Mouse (Mus musculus) heart, adult 2 months (tissue): ENCODE results near the gene Kirrel. TPM values are rescaled to one million over a fixed set of nuclear protein-coding genes. Genes with fewer than 3 reads are reported as not detected.
"Not testable (repeated sequence)": the region's sequence is repeated elsewhere in the genome, so short reads cannot be mapped to it uniquely, and the experiment has no call there.

Experiments used
- DNase-seq, 2 experiments: peaks; one replicate each; pipeline ENCODE4 v3.0.0; 2021
- H3K27ac ChIP-seq: fragments of 200-600 bp; 2 replicates; pipeline ENCODE4 v1.8.1; 2022
- H3K27me3 ChIP-seq: fragments of 200-500 bp; 2 replicates; pipeline ENCODE4 v1.6.1; 2012; ENCODE audit warnings: mild to moderate bottlenecking, low read length, inconsistent platforms, mixed read lengths; ENCODE audit not compliant: control insufficient read depth, insufficient read depth
- H3K36me3 ChIP-seq: fragments of 200-500 bp; 2 replicates; pipeline ENCODE4 v1.6.1; 2012; ENCODE audit warnings: low read length, inconsistent platforms; ENCODE audit not compliant: control insufficient read depth, insufficient read depth
- H3K4me1 ChIP-seq: fragments of 200-500 bp; 2 replicates; pipeline ENCODE4 v1.6.1; 2011; ENCODE audit warnings: low read length; ENCODE audit not compliant: control insufficient read depth, insufficient read depth
- H3K4me3 ChIP-seq: fragments of 200-600 bp; 2 replicates; pipeline ENCODE4 v1.8.1; 2022
- H3K79me2 ChIP-seq: fragments of 200-500 bp; replicated peaks from 2 replicates; pipeline ENCODE4 v1.6.1; 2012; ENCODE audit warnings: mild to moderate bottlenecking, inconsistent platforms, low read length, moderate library complexity, mixed read lengths; ENCODE audit not compliant: control insufficient read depth, insufficient read depth
- H3K9ac ChIP-seq: fragments of 200-500 bp; 2 replicates; pipeline ENCODE4 v1.6.1; 2012; ENCODE audit warnings: low read depth, mild to moderate bottlenecking, control low read depth, inconsistent platforms, low read length, mixed read lengths
- CTCF ChIP-seq: fragments of 200-600 bp; IDR thresholded peaks from 2 replicates; pipeline ENCODE4 v1.8.1; 2022; ENCODE audit warnings: antibody characterized with exemption, mild to moderate bottlenecking, moderate library complexity
- EP300 ChIP-seq: fragments of 200-500 bp; IDR thresholded peaks from 2 replicates; pipeline ENCODE4 v1.6.1; 2011; ENCODE audit warnings: low read depth, low read length, control low read depth; ENCODE audit not compliant: insufficient read depth
- POLR2A ChIP-seq: fragments of 200-500 bp; IDR thresholded peaks from 2 replicates; pipeline ENCODE4 v1.6.1; 2011; ENCODE audit warnings: mild to moderate bottlenecking, low read depth, low read length, control low read depth; ENCODE audit not compliant: insufficient read depth
- WGBS: fragments of 180-500 bp; shearing (Covaris S2); methylation state at CpG from one replicate; pipeline ENCODE4 v1.1.7; 2018; 5-methylcytosine and 5-hydroxymethylcytosine counted together
- intact Hi-C: fragments of 180-260 bp; cut with DNase I; formaldehyde crosslinking; loops from one replicate; pipeline ENCODE4 v1.15.1; 2025
- polyA plus RNA-seq: library from polyadenylated mRNA; depleted of rRNA; stranded (reverse); fragments of >200 nt; gene quantifications from 2 replicates; pipeline ENCODE4 v1.2.3, GENCODE M21; 2012
- total RNA-seq, 2 experiments: library from RNA; stranded (reverse); gene quantifications; 2 replicates each; pipeline ENCODE4 v1.2.3; 2021

The Kirrel gene
- total and polyA plus RNA-seq, 3 experiments = 6.0 to 7.5 (median 6.2) TPM

GRCm38 (mm10) chr3:87118214-87118613 is 56.3 kb downstream of the Kirrel start:
- intact Hi-C loops = no loop called here
- WGBS = 71% methylated on average over 9 of the region's 9 CpGs
- TF ChIP-seq POLR2A (no peak), EP300 (no peak), CTCF (no peak)
- no peak overlapping the region for H3K9ac ChIP-seq
- H3K36me3 ChIP-seq = no peaks in the 10 kb centered on the region
- H3K27ac ChIP-seq = no peak overlapping the region
- peaks cover 3% of the 10 kb centered on the region for H3K4me1 ChIP-seq
- no peak overlapping the region for H3K4me3 ChIP-seq
- H3K27me3 ChIP-seq = no peaks in the 10 kb centered on the region
- no peaks in the 10 kb centered on the region; the same call in 1 of the 2 replicates for H3K79me2 ChIP-seq
- DNase-seq = no peak

GRCm38 (mm10) chr3:87117632-87118031 is 56.9 kb downstream of the Kirrel start:
- DNase-seq = peak in 1 of 2 experiments; percentile 28
- Histone ChIP-seq H3K9ac (no peak overlapping the region), H3K79me2 (no peaks in the 10 kb centered on the region; the same call in 1 of the 2 replicates), H3K27ac (no peak overlapping the region), H3K36me3 (no peaks in the 10 kb centered on the region), H3K4me3 (no peak overlapping the region), H3K27me3 (no peaks in the 10 kb centered on the region), H3K4me1 (peaks cover 6% of the 10 kb centered on the region)
- TF ChIP-seq POLR2A (no peak), EP300 (no peak), CTCF (no peak)
- intact Hi-C loops = no loop called here
- WGBS = 40% methylated on average over 12 of the region's 12 CpGs

- TF ChIP-seq CTCF (no peak), EP300 (no peak), POLR2A (no peak)
- 67% methylated on average over 6 of the region's 6 CpGs for WGBS
- H3K27me3 ChIP-seq = no peaks in the 10 kb centered on the region
- no peak overlapping the region for H3K4me3 ChIP-seq
- H3K4me1 ChIP-seq = peaks cover 6% of the 10 kb centered on the region
- H3K27ac ChIP-seq = peak overlapping the region; percentile 59
- no peaks in the 10 kb centered on the region; the same call in 1 of the 2 replicates for H3K79me2 ChIP-seq
- H3K36me3 ChIP-seq = no peaks in the 10 kb centered on the region
- intact Hi-C loops = no loop called here
- peak in 1 of 2 experiments; percentile 21 for DNase-seq
- 0 out of 2 replicates have a peak overlapping the region, but pooled peaks have one; percentile 36 for H3K9ac ChIP-seq
These were observed 58.6 kb downstream of the Kirrel start for GRCm38 (mm10) chr3:87115726-87116540.

- no peak for DNase-seq
- WGBS = 79% methylated on average over 8 of the region's 8 CpGs
- Histone ChIP-seq H3K27ac (peak overlapping the region; percentile 59), H3K79me2 (no peaks in the 10 kb centered on the region; the same call in 1 of the 2 replicates), H3K4me3 (no peak overlapping the region), H3K27me3 (no peaks in the 10 kb centered on the region), H3K4me1 (peaks cover 6% of the 10 kb centered on the region), H3K9ac (no peak overlapping the region), H3K36me3 (no peaks in the 10 kb centered on the region)
- intact Hi-C loops = no loop called here
- TF ChIP-seq POLR2A (no peak), CTCF (no peak), EP300 (no peak)
These were observed 59.3 kb downstream of the Kirrel start for GRCm38 (mm10) chr3:87115271-87115670.

- Histone ChIP-seq H3K9ac (no peak overlapping the region), H3K4me3 (no peak overlapping the region), H3K27ac (peak overlapping the region; percentile 59), H3K4me1 (peaks cover 6% of the 10 kb centered on the region), H3K79me2 (no peaks in the 10 kb centered on the region; the same call in 1 of the 2 replicates), H3K27me3 (no peaks in the 10 kb centered on the region), H3K36me3 (no peaks in the 10 kb centered on the region)
- 49% methylated on average over 9 of the region's 9 CpGs for WGBS
- TF ChIP-seq EP300 = no peak
- TF ChIP-seq POLR2A = no peak
- TF ChIP-seq CTCF = no peak
- peak; percentile 58 to 77 for DNase-seq
- intact Hi-C loops = no loop called here
These were observed 59.7 kb downstream of the Kirrel start for GRCm38 (mm10) chr3:87114801-87115200.

GRCm38 (mm10) chr3:87113881-87114280 is 60.7 kb downstream of the Kirrel start:
- H3K79me2 ChIP-seq, intact Hi-C loops, H3K36me3 ChIP-seq, H3K9ac ChIP-seq, H3K4me3 ChIP-seq, H3K27ac ChIP-seq, DNase-seq, H3K27me3 ChIP-seq, H3K4me1 ChIP-seq: not testable (repeated sequence)
- 56% methylated on average over 1 of the region's 1 CpGs for WGBS
